Mouse (Mus musculus) forebrain, embryonic 14.5 days (tissue): Measurements from ENCODE around the gene Utp6. TPM values are rescaled to one million over a fixed set of nuclear protein-coding genes. Genes with fewer than 3 reads are reported as not detected.
A peak's percentile ranks its signal among the peaks of the same experiment; 100 is the strongest.

Experiments
- ATAC-seq: fragments of 200-750 bp; cut with Nextera tagmentation; 2 replicates; pipeline ENCODE4 v1.8.0; 2017; ENCODE audit warnings: mild to moderate bottlenecking, moderate library complexity
- DNase-seq: peaks from one replicate; pipeline ENCODE4 v3.0.0-alpha.2; 2015; ENCODE audit warnings: low spot score
- H3K27ac ChIP-seq: fragments of 300-500 bp; sonication (generic); 2 replicates; pipeline ENCODE4 v1.5.1; 2014; ENCODE audit warnings: low read depth, mild to moderate bottlenecking, control low read depth, low read length, moderate library complexity
- H3K27me3 ChIP-seq: fragments of 300-500 bp; sonication (generic); replicated peaks from 2 replicates; pipeline ENCODE4 v1.6.1; 2014; ENCODE audit warnings: low read length, control low read depth, mixed read lengths; ENCODE audit not compliant: control insufficient read depth, insufficient read depth
- H3K36me3 ChIP-seq: fragments of 300-500 bp; sonication (generic); 2 replicates; pipeline ENCODE4 v1.6.1; 2014; ENCODE audit warnings: low read length, control low read depth; ENCODE audit not compliant: control insufficient read depth, insufficient read depth
- H3K4me1 ChIP-seq: fragments of 300-500 bp; sonication (generic); 2 replicates; pipeline ENCODE4 v1.6.1; 2014; ENCODE audit warnings: antibody characterized with exemption, low read length, control low read depth; ENCODE audit not compliant: control insufficient read depth, insufficient read depth
- H3K4me2 ChIP-seq: fragments of 300-500 bp; sonication (generic); 2 replicates; pipeline ENCODE4 v1.6.1; 2014; ENCODE audit warnings: mild to moderate bottlenecking, control low read depth, low read length
- H3K4me3 ChIP-seq: fragments of 300-500 bp; sonication (generic); 2 replicates; pipeline ENCODE4 v1.5.1; 2014; ENCODE audit warnings: low read depth, low read length, control low read depth
- H3K9ac ChIP-seq: fragments of 300-500 bp; sonication (generic); 2 replicates; pipeline ENCODE4 v1.6.1; 2014; ENCODE audit warnings: mild to moderate bottlenecking, low read length, control low read depth, moderate library complexity
- H3K9me3 ChIP-seq: fragments of 300-500 bp; sonication (generic); replicated peaks from 2 replicates; pipeline ENCODE4 v1.6.1; 2016; ENCODE audit warnings: low read length, control low read depth, mixed read lengths; ENCODE audit not compliant: control insufficient read depth
- WGBS: fragments of 180-500 bp; shearing (Covaris S2); extraction: QIAGEN DNeasy Blood & Tissue Kit; methylation state at CpG from one replicate; pipeline ENCODE4 v1.1.7; 2014; 5-methylcytosine and 5-hydroxymethylcytosine counted together
- polyA plus RNA-seq: library from polyadenylated mRNA; unstranded; fragments of >200 nt; fragmentation: Nextera tagmentation; extraction: Ambion mirVana; gene quantifications from 2 replicates; pipeline ENCODE4 v1.2.1, GENCODE M21; 2014

Gene Utp6
- polyA plus RNA-seq, 1 experiment from 2014 or later, result 52.1 TPM

- ATAC-seq, result no peak
- H3K4me3 ChIP-seq, result no peak overlapping the region
- no peaks in the 10 kb centered on the region for H3K9me3 ChIP-seq
- no peak overlapping the region for H3K9ac ChIP-seq
- H3K4me2 ChIP-seq, result no peak overlapping the region
- no peaks in the 10 kb centered on the region for H3K27me3 ChIP-seq
- no peak overlapping the region for H3K27ac ChIP-seq
- no peak for DNase-seq
- no peaks in the 10 kb centered on the region for H3K36me3 ChIP-seq
- H3K4me1 ChIP-seq, result no peaks in the 10 kb centered on the region
- WGBS, result 76% methylated on average over 1 of the region's 1 CpGs
Observed at GRCm38 (mm10) chr11:79922766-79923165, 39.4 kb downstream of the Utp6 start.

- 73% methylated on average over 3 of the region's 3 CpGs for WGBS
- H3K27ac ChIP-seq, result no peak overlapping the region
- H3K4me1 ChIP-seq, result no peaks in the 10 kb centered on the region
- DNase-seq (no peak), ATAC-seq (no peak)
- no peak overlapping the region for H3K9ac ChIP-seq
- no peak overlapping the region for H3K4me2 ChIP-seq
- H3K9me3 ChIP-seq, result no peaks in the 10 kb centered on the region
- H3K4me3 ChIP-seq, result no peak overlapping the region
- no peaks in the 10 kb centered on the region for H3K27me3 ChIP-seq
- H3K36me3 ChIP-seq, result no peaks in the 10 kb centered on the region
Observed at GRCm38 (mm10) chr11:79922157-79922556, 40.0 kb downstream of the Utp6 start.

- H3K9me3 ChIP-seq, result no peaks in the 10 kb centered on the region
- ATAC-seq (no peak), DNase-seq (no peak)
- H3K4me1 ChIP-seq, result peaks cover 4% of the 10 kb centered on the region; the same call in 1 of the 2 replicates
- no peak overlapping the region for H3K4me2 ChIP-seq
- H3K4me3 ChIP-seq, result no peak overlapping the region
- H3K27me3 ChIP-seq, result no peaks in the 10 kb centered on the region
- no peak overlapping the region for H3K27ac ChIP-seq
- WGBS, result 67% methylated on average over 5 of the region's 5 CpGs
- H3K36me3 ChIP-seq, result no peaks in the 10 kb centered on the region
- H3K9ac ChIP-seq, result no peak overlapping the region
Observed at GRCm38 (mm10) chr11:79920505-79921025, 41.6 kb downstream of the Utp6 start.

GRCm38 (mm10) chr11:79919685-79920504 is 42.3 kb downstream of the Utp6 start:
- peak; percentile 93 for DNase-seq
- WGBS, result 26% methylated on average over 13 of the region's 13 CpGs
- peak; percentile 65; the same call in 1 of the 2 replicates for ATAC-seq
- no peaks in the 10 kb centered on the region for H3K27me3 ChIP-seq
- no peak overlapping the region for H3K27ac ChIP-seq
- H3K4me1 ChIP-seq, result peaks cover 5% of the 10 kb centered on the region; the same call in 1 of the 2 replicates
- H3K9ac ChIP-seq, result no peak overlapping the region
- no peak overlapping the region for H3K4me3 ChIP-seq
- H3K4me2 ChIP-seq, result no peak overlapping the region
- no peaks in the 10 kb centered on the region for H3K9me3 ChIP-seq
- H3K36me3 ChIP-seq, result no peaks in the 10 kb centered on the region

- 26% methylated on average over 9 of the region's 9 CpGs for WGBS
- Histone ChIP-seq H3K27me3 (no peaks in the 10 kb centered on the region), H3K4me1 (peaks cover 5% of the 10 kb centered on the region; the same call in 1 of the 2 replicates), H3K4me3 (no peak overlapping the region), H3K9ac (no peak overlapping the region), H3K4me2 (no peak overlapping the region), H3K9me3 (no peaks in the 10 kb centered on the region), H3K27ac (no peak overlapping the region), H3K36me3 (no peaks in the 10 kb centered on the region)
- ATAC-seq (no peak), DNase-seq (peak; percentile 61)
Observed at GRCm38 (mm10) chr11:79915696-79916349, 46.4 kb downstream of the Utp6 start.

- Histone ChIP-seq H3K9me3 (no peaks in the 10 kb centered on the region), H3K27ac (no peak overlapping the region), H3K27me3 (no peaks in the 10 kb centered on the region), H3K4me3 (no peak overlapping the region), H3K4me2 (no peak overlapping the region), H3K4me1 (peaks cover 8% of the 10 kb centered on the region; the same call in 1 of the 2 replicates), H3K9ac (no peak overlapping the region), H3K36me3 (no peaks in the 10 kb centered on the region)
- 56% methylated on average over 14 of the region's 14 CpGs for WGBS
- ATAC-seq (peak; percentile 86), DNase-seq (peak; percentile 89)
Observed at GRCm38 (mm10) chr11:79908600-79909483, 53.3 kb downstream of the Utp6 start.

- no peak for DNase-seq
- H3K9ac ChIP-seq, result no peak overlapping the region
- no peaks in the 10 kb centered on the region for H3K36me3 ChIP-seq
- no peak overlapping the region for H3K27ac ChIP-seq
- H3K27me3 ChIP-seq, result no peaks in the 10 kb centered on the region
- H3K4me3 ChIP-seq, result no peak overlapping the region
- H3K4me1 ChIP-seq, result peaks cover 8% of the 10 kb centered on the region; the same call in 1 of the 2 replicates
- ATAC-seq, result no peak
- WGBS, result 80% methylated on average over 9 of the region's 9 CpGs
- H3K9me3 ChIP-seq, result no peaks in the 10 kb centered on the region
- H3K4me2 ChIP-seq, result no peak overlapping the region
Observed at GRCm38 (mm10) chr11:79906920-79907319, 55.3 kb downstream of the Utp6 start.

GRCm38 (mm10) chr11:79902881-79903481 is 59.2 kb downstream of the Utp6 start:
- DNase-seq, result no peak
- ATAC-seq, result no peak
- H3K9me3 ChIP-seq, result no peaks in the 10 kb centered on the region
- WGBS, result 80% methylated on average over 6 of the region's 6 CpGs
- no peak overlapping the region for H3K4me3 ChIP-seq
- H3K9ac ChIP-seq, result no peak overlapping the region
- no peaks in the 10 kb centered on the region for H3K36me3 ChIP-seq
- H3K4me1 ChIP-seq, result no peaks in the 10 kb centered on the region
- H3K27me3 ChIP-seq, result no peaks in the 10 kb centered on the region
- no peak overlapping the region for H3K4me2 ChIP-seq
- H3K27ac ChIP-seq, result no peak overlapping the region
